Mouse (Mus musculus) kidney, embryonic 16.5 days (tissue): ENCODE data around the gene Scmh1. TPM values are rescaled to one million over a fixed set of nuclear protein-coding genes. Genes with fewer than 3 reads are reported as not detected.
A peak's percentile ranks its signal among the peaks of the same experiment; 100 is the strongest.

Source experiments
- ATAC-seq: fragments of 200-750 bp; cut with Nextera tagmentation; 2 replicates; pipeline ENCODE4 v1.8.0; 2017; ENCODE audit warnings: moderate TSS enrichment; ENCODE audit not compliant: low FRiP score, low TSS enrichment
- H3K27ac ChIP-seq: fragments of 300-500 bp; sonication (generic); 2 replicates; pipeline ENCODE4 v1.5.1; 2014; ENCODE audit warnings: low read length
- H3K27me3 ChIP-seq: fragments of 300-500 bp; sonication (generic); 2 replicates; pipeline ENCODE4 v1.6.1; 2014; ENCODE audit warnings: low read length, control low read depth, mixed read lengths; ENCODE audit not compliant: insufficient read depth
- H3K36me3 ChIP-seq: fragments of 300-500 bp; sonication (generic); 2 replicates; pipeline ENCODE4 v1.6.1; 2014; ENCODE audit warnings: low read length, control low read depth, mixed read lengths; ENCODE audit not compliant: insufficient read depth
- H3K4me1 ChIP-seq: fragments of 300-500 bp; sonication (generic); 2 replicates; pipeline ENCODE4 v1.6.1; 2014; ENCODE audit warnings: low read length, control low read depth, mixed read lengths; ENCODE audit not compliant: insufficient read depth
- H3K4me2 ChIP-seq: fragments of 300-500 bp; sonication (generic); replicated peaks from 2 replicates; pipeline ENCODE4 v1.6.1; 2014; ENCODE audit warnings: low read depth, low read length
- H3K4me3 ChIP-seq: fragments of 300-500 bp; sonication (generic); 2 replicates; pipeline ENCODE4 v1.5.1; 2014; ENCODE audit warnings: mild to moderate bottlenecking, low read length
- H3K9ac ChIP-seq: fragments of 300-500 bp; sonication (generic); replicated peaks from 2 replicates; pipeline ENCODE4 v1.6.1; 2014; ENCODE audit warnings: low read length
- H3K9me3 ChIP-seq: fragments of 300-500 bp; sonication (generic); 2 replicates; pipeline ENCODE4 v1.6.1; 2016; ENCODE audit warnings: low read length, control low read depth
- WGBS: fragments of 180-500 bp; shearing (Covaris S2); extraction: QIAGEN DNeasy Blood & Tissue Kit; methylation state at CpG from one replicate; pipeline ENCODE4 v1.1.7; 2014; 5-methylcytosine and 5-hydroxymethylcytosine counted together
- polyA plus RNA-seq: library from polyadenylated mRNA; unstranded; fragments of >200 nt; fragmentation: Nextera tagmentation; extraction: Ambion mirVana; gene quantifications from 2 replicates; pipeline ENCODE4 v1.2.1, GENCODE M21; 2015

The Scmh1 gene
- polyA plus RNA-seq, 1 experiment from 2014 or later, result 38.0 TPM

GRCm38 (mm10) chr4:120521761-120522160 is 116.7 kb downstream of the Scmh1 start:
- Histone ChIP-seq H3K4me1 (no peaks in the 10 kb centered on the region), H3K27me3 (no peaks in the 10 kb centered on the region), H3K27ac (no peak overlapping the region), H3K9me3 (no peaks in the 10 kb centered on the region), H3K4me2 (no peak overlapping the region), H3K9ac (no peak overlapping the region), H3K36me3 (peaks cover 54% of the 10 kb centered on the region), H3K4me3 (no peak overlapping the region)
- no peak for ATAC-seq
- WGBS, result 88% methylated on average over 5 of the region's 5 CpGs

DNA sequence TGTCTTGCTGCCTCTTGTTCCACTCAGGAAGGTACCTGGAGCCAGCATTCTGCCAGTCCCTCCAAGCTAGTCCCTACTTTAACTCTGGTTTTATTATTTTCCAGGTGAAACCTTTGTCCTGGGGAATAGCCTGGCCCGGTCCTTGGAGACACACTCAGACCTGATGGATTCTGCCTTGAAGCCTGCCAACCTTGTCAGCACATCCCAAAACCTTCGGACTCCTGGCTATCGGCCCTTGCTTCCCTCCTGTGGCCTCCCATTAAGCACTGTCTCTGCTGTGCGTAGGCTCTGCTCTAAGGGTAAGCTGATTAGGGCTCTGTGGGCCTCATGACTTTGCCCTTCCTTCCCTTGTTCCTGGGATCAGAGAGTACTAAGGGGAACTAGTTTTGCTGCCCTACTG is 117.3 kb downstream of the Scmh1 start:
- Histone ChIP-seq H3K36me3 (peaks cover 50% of the 10 kb centered on the region), H3K9me3 (no peaks in the 10 kb centered on the region), H3K4me2 (no peak overlapping the region), H3K27me3 (no peaks in the 10 kb centered on the region), H3K9ac (no peak overlapping the region), H3K27ac (no peak overlapping the region), H3K4me3 (no peak overlapping the region), H3K4me1 (no peaks in the 10 kb centered on the region)
- WGBS, result 91% methylated on average over 4 of the region's 4 CpGs
- ATAC-seq, result no peak

- Histone ChIP-seq H3K27ac (no peak overlapping the region), H3K4me1 (no peaks in the 10 kb centered on the region), H3K4me2 (no peak overlapping the region), H3K4me3 (no peak overlapping the region), H3K9me3 (no peaks in the 10 kb centered on the region), H3K27me3 (no peaks in the 10 kb centered on the region), H3K36me3 (peaks cover 48% of the 10 kb centered on the region), H3K9ac (no peak overlapping the region)
- 96% methylated on average over 3 of the region's 3 CpGs for WGBS
- no peak for ATAC-seq
These were observed 118.0 kb downstream of the Scmh1 start for GRCm38 (mm10) chr4:120523092-120523491.

- Histone ChIP-seq H3K9ac (no peak overlapping the region), H3K4me1 (no peaks in the 10 kb centered on the region), H3K36me3 (peaks cover 46% of the 10 kb centered on the region), H3K9me3 (no peaks in the 10 kb centered on the region), H3K4me3 (no peak overlapping the region), H3K27ac (no peak overlapping the region), H3K27me3 (no peaks in the 10 kb centered on the region), H3K4me2 (no peak overlapping the region)
- ATAC-seq, result no peak
- 80% methylated on average over 9 of the region's 9 CpGs for WGBS
These were observed 123.1 kb downstream of the Scmh1 start for GRCm38 (mm10) chr4:120528171-120528570.

DNA sequence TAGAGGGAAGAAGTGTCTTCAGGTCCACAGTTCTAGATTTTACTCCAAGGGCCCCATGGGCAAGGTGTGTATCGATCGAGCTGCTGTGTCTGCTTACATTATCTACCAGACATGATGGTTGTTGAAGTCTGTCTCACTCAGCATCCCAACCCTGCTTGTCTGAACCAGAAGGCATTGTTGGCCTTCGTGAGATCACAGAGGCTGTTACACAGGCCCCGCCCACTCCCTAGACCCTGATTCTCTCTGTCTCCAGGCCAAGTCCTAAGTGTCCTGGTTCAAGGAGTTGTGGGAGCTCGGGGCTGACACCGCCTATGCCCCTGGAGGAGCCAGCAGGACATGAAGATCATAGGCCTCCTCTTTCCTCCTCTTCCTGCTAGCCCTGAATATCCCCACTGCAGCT is 126.9 kb downstream of the Scmh1 start, which contains the start of gene Slfnl1:
Slfnl1 (plus strand) TSS at position 246 of the 400 bp plus-strand sequence.
- no peaks in the 10 kb centered on the region for H3K4me1 ChIP-seq
- H3K9ac ChIP-seq, result no peak within 1 kb of the TSS
- no peaks in the 10 kb centered on the region for H3K9me3 ChIP-seq
- no peak within 1 kb of the TSS for H3K27ac ChIP-seq
- H3K36me3 ChIP-seq, result peaks cover 20% of the 10 kb centered on the region
- 86% methylated on average over 6 of the region's 6 CpGs for WGBS
- no peak within 1 kb of the TSS for H3K4me3 ChIP-seq
- no peaks in the 10 kb centered on the region for H3K27me3 ChIP-seq
- H3K4me2 ChIP-seq, result no peak within 1 kb of the TSS
- ATAC-seq, result no peak

GRCm38 (mm10) chr4:120538664-120539063 is 133.6 kb downstream of the Scmh1 start:
- WGBS, result 91% methylated on average over 10 of the region's 10 CpGs
- H3K9me3 ChIP-seq, result no peaks in the 10 kb centered on the region
- H3K4me1 ChIP-seq, result no peaks in the 10 kb centered on the region
- no peak overlapping the region for H3K9ac ChIP-seq
- H3K36me3 ChIP-seq, result peaks cover 46% of the 10 kb centered on the region
- ATAC-seq, result no peak; the same call in 1 of the 2 replicates
- H3K27me3 ChIP-seq, result no peaks in the 10 kb centered on the region
- no peak overlapping the region for H3K4me2 ChIP-seq
- H3K27ac ChIP-seq, result no peak overlapping the region
- H3K4me3 ChIP-seq, result no peak overlapping the region

DNA sequence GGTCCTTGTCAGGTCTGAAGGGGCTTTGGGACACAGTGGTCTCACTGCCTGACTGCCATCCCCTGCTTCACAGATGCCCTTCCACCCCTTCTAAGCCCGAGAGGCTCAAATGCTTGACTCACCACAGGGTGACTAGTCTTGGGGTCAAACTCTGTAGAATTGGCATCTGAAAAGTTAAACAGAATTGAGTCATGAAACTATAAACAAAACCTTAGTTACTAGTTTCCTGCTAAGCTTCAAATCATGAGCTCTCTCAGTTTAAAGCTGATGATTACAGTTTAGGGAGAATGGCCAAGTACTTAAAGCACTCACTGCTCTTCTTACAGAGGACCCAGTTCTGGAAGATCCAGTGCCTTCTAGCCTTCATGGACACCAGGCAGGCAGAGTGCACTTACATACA is 139.8 kb downstream of the Scmh1 start:
- WGBS, result 92% methylated on average over 1 of the region's 1 CpGs
- no peak for ATAC-seq
- peaks cover 80% of the 10 kb centered on the region for H3K36me3 ChIP-seq

GRCm38 (mm10) chr4:120556592-120556991 is 151.5 kb downstream of the Scmh1 start:
- no peak overlapping the region for H3K4me2 ChIP-seq
- no peak for ATAC-seq
- no peaks in the 10 kb centered on the region for H3K9me3 ChIP-seq
- WGBS, result 84% methylated on average over 6 of the region's 6 CpGs
- H3K27me3 ChIP-seq, result no peaks in the 10 kb centered on the region
- H3K4me1 ChIP-seq, result no peaks in the 10 kb centered on the region
- no peak overlapping the region for H3K4me3 ChIP-seq
- no peak overlapping the region for H3K27ac ChIP-seq
- H3K9ac ChIP-seq, result no peak overlapping the region
- peaks cover 80% of the 10 kb centered on the region for H3K36me3 ChIP-seq

More for the DNA sequence above, 139.8 kb downstream of the Scmh1 start:
- no peak overlapping the region for H3K27ac ChIP-seq
- H3K4me3 ChIP-seq, result no peak overlapping the region
- no peaks in the 10 kb centered on the region for H3K27me3 ChIP-seq
- H3K9me3 ChIP-seq, result no peaks in the 10 kb centered on the region
- H3K4me2 ChIP-seq, result no peak overlapping the region
- H3K4me1 ChIP-seq, result no peaks in the 10 kb centered on the region
- no peak overlapping the region for H3K9ac ChIP-seq

DNA sequence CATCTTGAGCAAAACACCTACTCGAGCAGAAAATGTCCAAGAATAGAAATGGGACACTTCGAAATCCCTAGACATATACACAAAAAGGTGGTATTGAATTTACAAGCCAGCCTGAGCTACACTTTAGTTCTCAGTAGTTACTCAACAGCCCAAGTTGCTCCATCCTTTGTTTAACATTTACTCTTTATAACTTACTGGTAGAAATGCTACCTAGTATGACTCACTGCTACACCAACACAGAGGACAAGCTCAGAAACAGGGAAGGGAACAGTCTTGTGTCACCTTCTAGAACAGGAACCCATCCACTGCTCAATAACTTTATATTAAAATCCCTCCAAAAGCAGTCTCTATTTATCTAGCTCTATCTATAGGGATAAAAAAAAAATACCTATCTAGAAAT is 160.6 kb downstream of the Scmh1 start:
- Histone ChIP-seq H3K4me2 (no peak overlapping the region), H3K36me3 (peaks cover 22% of the 10 kb centered on the region; the same call in 1 of the 2 replicates), H3K27ac (no peak overlapping the region), H3K4me3 (no peak overlapping the region), H3K4me1 (peaks cover 23% of the 10 kb centered on the region), H3K9ac (no peak overlapping the region), H3K27me3 (no peaks in the 10 kb centered on the region), H3K9me3 (no peaks in the 10 kb centered on the region)
- no peak for ATAC-seq
- WGBS, result 85% methylated on average over 2 of the region's 2 CpGs

DNA sequence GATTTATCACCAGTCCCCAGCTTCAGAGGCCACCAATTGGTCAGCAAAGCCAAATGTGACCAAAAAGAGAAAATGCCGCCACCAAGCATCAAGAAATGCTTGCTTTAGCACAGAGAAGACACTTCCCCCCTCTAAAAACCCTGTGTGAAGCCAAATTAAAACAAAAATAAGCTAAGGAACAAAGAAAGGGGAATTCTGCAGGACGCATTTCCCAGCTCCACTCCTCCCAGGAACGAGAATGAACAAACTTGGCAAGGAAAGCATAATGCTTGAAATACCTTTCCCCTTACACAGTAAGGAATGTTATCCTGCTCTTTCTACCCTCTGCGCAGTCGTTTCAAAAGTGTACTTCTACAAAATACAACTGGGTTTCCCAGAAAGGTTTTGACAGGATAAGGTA is 162.9 kb downstream of the Scmh1 start:
- Histone ChIP-seq H3K4me2 (peak overlapping the region; percentile 76), H3K4me1 (peaks cover 32% of the 10 kb centered on the region), H3K9me3 (no peaks in the 10 kb centered on the region), H3K4me3 (peak overlapping the region; percentile 20), H3K36me3 (peaks cover 9% of the 10 kb centered on the region; the same call in 1 of the 2 replicates), H3K27ac (peak overlapping the region; percentile 41), H3K27me3 (no peaks in the 10 kb centered on the region), H3K9ac (0 out of 2 replicates have a peak overlapping the region, but pooled peaks have one; percentile 1)
- no peak for ATAC-seq
- WGBS, result 23% methylated on average over 5 of the region's 5 CpGs
